Mouse (Mus musculus) lung, adult 2 months (tissue): ENCODE measurements at regions not wholly inside any gene's neighbourhood (a gene's known extent, or its start where the extent isn't known, plus 50 kb on each side); places are given as distances from the start of the nearest gene placed in this dataset.

Experiments
- DNase-seq: peaks from one replicate; pipeline ENCODE4 v3.0.0; 2022
- H3K4me1 ChIP-seq: fragments of 200-500 bp; 2 replicates; pipeline ENCODE4 v1.6.1; 2011; ENCODE audit warnings: low read length; ENCODE audit not compliant: control insufficient read depth, insufficient read depth
- H3K4me3 ChIP-seq: fragments of 200-500 bp; replicated peaks from 2 replicates; pipeline ENCODE3; 2011; ENCODE audit warnings: low read depth, mild to moderate bottlenecking, control low read depth, low read length; ENCODE audit errors: extremely low read depth
- CTCF ChIP-seq: fragments of 200-500 bp; IDR thresholded peaks from 2 replicates; pipeline ENCODE4 v1.5.1; 2011; ENCODE audit warnings: mild to moderate bottlenecking, low read length, control low read depth; ENCODE audit not compliant: insufficient read depth
- POLR2A ChIP-seq: fragments of 200-500 bp; IDR thresholded peaks from 2 replicates; pipeline ENCODE4 v1.6.1; 2011; ENCODE audit warnings: low read depth, mild to moderate bottlenecking, control low read depth, low read length, borderline replicate concordance; ENCODE audit errors: extremely low read depth
- WGBS: fragments of 180-500 bp; shearing (Covaris S2); methylation state at CpG from one replicate; pipeline ENCODE4 v1.1.7; 2018; 5-methylcytosine and 5-hydroxymethylcytosine counted together

GRCm38 (mm10) chr10:99679813-99680212, 79.6 kb downstream of the Csl start:
- Histone ChIP-seq H3K4me1 (no peaks in the 10 kb centered on the region), H3K4me3 (no peak overlapping the region)
- TF ChIP-seq POLR2A (no peak), CTCF (no peak)
- DNase-seq: no peak
- 88% methylated on average over 6 of the region's 6 CpGs for WGBS

- Histone ChIP-seq H3K4me1 (peaks cover 3% of the 10 kb centered on the region), H3K4me3 (no peak overlapping the region)
- 73% methylated on average over 4 of the region's 4 CpGs for WGBS
- TF ChIP-seq CTCF (no peak), POLR2A (no peak)
- no peak for DNase-seq
Observed at GRCm38 (mm10) chr10:99681932-99682331, 77.5 kb downstream of the Csl start.

GRCm38 (mm10) chr10:99682350-99682749, 77.1 kb downstream of the Csl start:
- H3K4me1 ChIP-seq: peaks cover 4% of the 10 kb centered on the region
- DNase-seq: no peak
- H3K4me3 ChIP-seq: no peak overlapping the region
- WGBS: 90% methylated on average over 9 of the region's 9 CpGs
- TF ChIP-seq CTCF: no peak
- no peak for TF ChIP-seq POLR2A

- Histone ChIP-seq H3K4me3 (no peak overlapping the region), H3K4me1 (peaks cover 4% of the 10 kb centered on the region)
- WGBS: 63% methylated on average over 3 of the region's 3 CpGs
- TF ChIP-seq POLR2A (no peak), CTCF (no peak)
- DNase-seq: no peak
Observed at GRCm38 (mm10) chr10:99683310-99683709, 76.1 kb downstream of the Csl start.

GRCm38 (mm10) chr10:99685911-99686310, 73.5 kb downstream of the Csl start:
- DNase-seq: no peak
- no peak for TF ChIP-seq CTCF
- no peak for TF ChIP-seq POLR2A
- Histone ChIP-seq H3K4me1 (peaks cover 4% of the 10 kb centered on the region), H3K4me3 (no peak overlapping the region)
- WGBS: 62% methylated on average over 5 of the region's 5 CpGs

GRCm38 (mm10) chr10:99687011-99687410, 72.4 kb downstream of the Csl start:
- DNase-seq: no peak
- Histone ChIP-seq H3K4me3 (no peak overlapping the region), H3K4me1 (peaks cover 4% of the 10 kb centered on the region)
- WGBS: 16% methylated on average over 4 of the region's 4 CpGs
- TF ChIP-seq CTCF (no peak), POLR2A (no peak)

GRCm38 (mm10) chr10:99697696-99698095, 61.8 kb downstream of the Csl start:
- Histone ChIP-seq H3K4me3 (no peak overlapping the region), H3K4me1 (no peaks in the 10 kb centered on the region)
- no peak for TF ChIP-seq POLR2A
- TF ChIP-seq CTCF: no peak
- WGBS: 74% methylated on average over 8 of the region's 8 CpGs
- no peak for DNase-seq

- Histone ChIP-seq H3K4me3 (no peak overlapping the region), H3K4me1 (no peaks in the 10 kb centered on the region)
- no peak for DNase-seq
- WGBS: 62% methylated on average over 3 of the region's 3 CpGs
- TF ChIP-seq CTCF (no peak), POLR2A (no peak)
Observed at GRCm38 (mm10) chr10:99699498-99699897, 60.0 kb downstream of the Csl start.

GRCm38 (mm10) chr10:99700052-99700777, 59.2 kb downstream of the Csl start:
- Histone ChIP-seq H3K4me3 (no peak overlapping the region), H3K4me1 (no peaks in the 10 kb centered on the region)
- 48% methylated on average over 2 of the region's 2 CpGs for WGBS
- no peak for DNase-seq
- TF ChIP-seq CTCF (no peak), POLR2A (no peak)
